Mouse (Mus musculus) CH12.LX (cell line): ENCODE measurements at regions not wholly inside any gene's neighbourhood (a gene's known extent, or its start where the extent isn't known, plus 50 kb on each side); places are given as distances from the start of the nearest gene placed in this dataset.

Experiments
- PAX5 ChIP-seq: IDR thresholded peaks from 2 replicates; pipeline ENCODE4 v1.6.1; 2012; ENCODE audit warnings: low read length, inconsistent platforms, mixed read lengths
- POLR2A ChIP-seq: IDR thresholded peaks from 2 replicates; pipeline ENCODE4 v1.6.1; 2011; ENCODE audit warnings: low read depth, mild to moderate bottlenecking, improper control_type of control experiment, low read length

- TF ChIP-seq POLR2A (no peak), PAX5 (no peak)
These were observed 663.3 kb downstream of the Vrk1 start for GRCm38 (mm10) chr12:106673232-106673766.
